Mouse (Mus musculus): ENCODE data around the gene Chid1. TPM values are rescaled to one million over a fixed set of nuclear protein-coding genes. Genes with fewer than 3 reads are reported as not detected.

Chid1 gene
- total RNA-seq, 1 experiment from 2014 or later: 26.5 TPM

GRCm38 (mm10) chr7:141562421-141562851 lies 22.8 kb upstream of the Chid1 start:
- ATAC-seq (replicated peaks in 1 of 2; ENCODE audit: insufficient read depth in 1 of 2, low FRiP score in 2 of 2, low TSS enrichment in 1 of 2, low read depth in 1 of 2, poor library complexity in 2 of 2, severe bottlenecking in 2 of 2): no peak

GRCm38 (mm10) chr7:141561682-141562391 lies 22.2 kb upstream of the Chid1 start, which contains the start of gene Ap2a2:
Ap2a2 (plus strand) TSS chr7:141562173.
- ATAC-seq (replicated peaks in 1 of 2; ENCODE audit: insufficient read depth in 1 of 2, low FRiP score in 2 of 2, low TSS enrichment in 1 of 2, low read depth in 1 of 2, poor library complexity in 2 of 2, severe bottlenecking in 2 of 2): peak; percentile 69 to 74

GRCm38 (mm10) chr7:141560471-141560870 lies 20.8 kb upstream of the Chid1 start:
- peak; percentile 46 to 49 for ATAC-seq (replicated peaks in 1 of 2; ENCODE audit: insufficient read depth in 1 of 2, low FRiP score in 2 of 2, low TSS enrichment in 1 of 2, low read depth in 1 of 2, poor library complexity in 2 of 2, severe bottlenecking in 2 of 2)

- ATAC-seq (replicated peaks in 1 of 2; ENCODE audit: insufficient read depth in 1 of 2, low FRiP score in 2 of 2, low TSS enrichment in 1 of 2, low read depth in 1 of 2, poor library complexity in 2 of 2, severe bottlenecking in 2 of 2): no peak
Observed at GRCm38 (mm10) chr7:141559726-141560325, 20.2 kb upstream of the Chid1 start.

- no peak for ATAC-seq (replicated peaks in 1 of 2; ENCODE audit: insufficient read depth in 1 of 2, low FRiP score in 2 of 2, low TSS enrichment in 1 of 2, low read depth in 1 of 2, poor library complexity in 2 of 2, severe bottlenecking in 2 of 2)
Observed at GRCm38 (mm10) chr7:141558946-141559345, 19.3 kb upstream of the Chid1 start.

- no peak for ATAC-seq (replicated peaks in 1 of 2; ENCODE audit: insufficient read depth in 1 of 2, low FRiP score in 2 of 2, low TSS enrichment in 1 of 2, low read depth in 1 of 2, poor library complexity in 2 of 2, severe bottlenecking in 2 of 2)
Observed at GRCm38 (mm10) chr7:141558329-141558776, 18.7 kb upstream of the Chid1 start.

- ATAC-seq (replicated peaks in 1 of 2; ENCODE audit: insufficient read depth in 1 of 2, low FRiP score in 2 of 2, low TSS enrichment in 1 of 2, low read depth in 1 of 2, poor library complexity in 2 of 2, severe bottlenecking in 2 of 2): no peak
Observed at GRCm38 (mm10) chr7:141550464-141550863, 10.8 kb upstream of the Chid1 start.

GRCm38 (mm10) chr7:141549432-141550061 lies 9.9 kb upstream of the Chid1 start:
- peak in 1 of 2 experiments; percentile 53; a peak in 1 of 4 replicates for ATAC-seq (replicated peaks in 1 of 2; ENCODE audit: insufficient read depth in 1 of 2, low FRiP score in 2 of 2, low TSS enrichment in 1 of 2, low read depth in 1 of 2, poor library complexity in 2 of 2, severe bottlenecking in 2 of 2)

GRCm38 (mm10) chr7:141544654-141545053 lies 5.0 kb upstream of the Chid1 start:
- no peak for ATAC-seq (replicated peaks in 1 of 2; ENCODE audit: insufficient read depth in 1 of 2, low FRiP score in 2 of 2, low TSS enrichment in 1 of 2, low read depth in 1 of 2, poor library complexity in 2 of 2, severe bottlenecking in 2 of 2)

GRCm38 (mm10) chr7:141542588-141542987 lies 2.9 kb upstream of the Chid1 start:
- ATAC-seq (replicated peaks in 1 of 2; ENCODE audit: insufficient read depth in 1 of 2, low FRiP score in 2 of 2, low TSS enrichment in 1 of 2, low read depth in 1 of 2, poor library complexity in 2 of 2, severe bottlenecking in 2 of 2): no peak

- no peak for ATAC-seq (replicated peaks in 1 of 2; ENCODE audit: insufficient read depth in 1 of 2, low FRiP score in 2 of 2, low TSS enrichment in 1 of 2, low read depth in 1 of 2, poor library complexity in 2 of 2, severe bottlenecking in 2 of 2)
Observed at GRCm38 (mm10) chr7:141541681-141542080, 2.0 kb upstream of the Chid1 start.

GRCm38 (mm10) chr7:141540312-141541081 lies 840 bp upstream of the Chid1 start:
- peak; percentile 60 to 68 for ATAC-seq (replicated peaks in 1 of 2; ENCODE audit: insufficient read depth in 1 of 2, low FRiP score in 2 of 2, low TSS enrichment in 1 of 2, low read depth in 1 of 2, poor library complexity in 2 of 2, severe bottlenecking in 2 of 2)

GRCm38 (mm10) chr7:141538852-141539555 lies 653 bp downstream of the Chid1 start:
- ATAC-seq (replicated peaks in 1 of 2; ENCODE audit: insufficient read depth in 1 of 2, low FRiP score in 2 of 2, low TSS enrichment in 1 of 2, low read depth in 1 of 2, poor library complexity in 2 of 2, severe bottlenecking in 2 of 2): no peak

- no peak for ATAC-seq (replicated peaks in 1 of 2; ENCODE audit: insufficient read depth in 1 of 2, low FRiP score in 2 of 2, low TSS enrichment in 1 of 2, low read depth in 1 of 2, poor library complexity in 2 of 2, severe bottlenecking in 2 of 2)
Observed at GRCm38 (mm10) chr7:141535570-141535969, 4.1 kb downstream of the Chid1 start.

- no peak for ATAC-seq (replicated peaks in 1 of 2; ENCODE audit: insufficient read depth in 1 of 2, low FRiP score in 2 of 2, low TSS enrichment in 1 of 2, low read depth in 1 of 2, poor library complexity in 2 of 2, severe bottlenecking in 2 of 2)
Observed at GRCm38 (mm10) chr7:141525580-141525925, 14.1 kb downstream of the Chid1 start.

- ATAC-seq (replicated peaks in 1 of 2; ENCODE audit: insufficient read depth in 1 of 2, low FRiP score in 2 of 2, low TSS enrichment in 1 of 2, low read depth in 1 of 2, poor library complexity in 2 of 2, severe bottlenecking in 2 of 2): peak; percentile 93 to 97
Observed at GRCm38 (mm10) chr7:141524760-141525579, 14.7 kb downstream of the Chid1 start.

Measured in hematopoietic stem cell, adult 5-6 weeks (primary cell).